Mouse (Mus musculus) testis, adult 2 months (tissue): ENCODE data around the gene Hoxd12. TPM values are rescaled to one million over a fixed set of nuclear protein-coding genes. Genes with fewer than 3 reads are reported as not detected.

Experiments
- H3K27ac ChIP-seq: fragments of 200-500 bp; 2 replicates; pipeline ENCODE4 v1.5.1; 2012; ENCODE audit warnings: low read depth, low read length; ENCODE audit not compliant: control insufficient read depth, insufficient read depth
- H3K27me3 ChIP-seq: fragments of 200-500 bp; 2 replicates; pipeline ENCODE4 v1.6.1; 2012; ENCODE audit warnings: mild to moderate bottlenecking, low read length, moderate library complexity; ENCODE audit not compliant: control insufficient read depth, insufficient read depth
- H3K36me3 ChIP-seq: fragments of 200-500 bp; 2 replicates; pipeline ENCODE4 v1.6.1; 2012; ENCODE audit warnings: mild to moderate bottlenecking, low read length; ENCODE audit not compliant: control insufficient read depth, insufficient read depth
- H3K4me1 ChIP-seq: fragments of 200-500 bp; 2 replicates; pipeline ENCODE4 v1.6.1; 2012; ENCODE audit warnings: low read length; ENCODE audit not compliant: control insufficient read depth, insufficient read depth
- H3K4me3 ChIP-seq: fragments of 200-500 bp; 2 replicates; pipeline ENCODE4 v1.5.1; 2012; ENCODE audit warnings: low read depth, mild to moderate bottlenecking, low read length, moderate library complexity, mixed read lengths; ENCODE audit not compliant: control insufficient read depth
- CTCF ChIP-seq: fragments of 200-500 bp; IDR thresholded peaks from 2 replicates; pipeline ENCODE4 v1.5.1; 2012; ENCODE audit warnings: low read depth, mild to moderate bottlenecking, inconsistent platforms, low read length, moderate library complexity; ENCODE audit not compliant: control insufficient read depth, insufficient read depth, insufficient replicate concordance
- POLR2A ChIP-seq: fragments of 200-500 bp; IDR thresholded peaks from 2 replicates; pipeline ENCODE4 v1.6.1; 2012; ENCODE audit warnings: low read depth, mild to moderate bottlenecking, inconsistent platforms, low read length, moderate library complexity; ENCODE audit not compliant: control insufficient read depth
- polyA plus RNA-seq: library from polyadenylated mRNA; depleted of rRNA; stranded (reverse); fragments of >200 nt; gene quantifications from 2 replicates; pipeline ENCODE4 v1.2.3, GENCODE M21; 2012

Hoxd12 gene
- polyA plus RNA-seq, 1 experiment, result not detected

- H3K27ac ChIP-seq, result no peak within 1 kb of the TSS
- H3K27me3 ChIP-seq, result peaks cover 15% of the 10 kb centered on the region
- TF ChIP-seq CTCF (no peak), POLR2A (no peak)
- H3K4me3 ChIP-seq, result peak within 1 kb of the TSS; percentile 57
- H3K4me1 ChIP-seq, result peaks cover 12% of the 10 kb centered on the region
- no peaks in the 10 kb centered on the region for H3K36me3 ChIP-seq
Measured at GRCm38 (mm10) chr2:74667842-74668357, 6.9 kb upstream of the Hoxd12 start, which contains the start of gene Hoxd13. TSS of gene Hoxd13 (plus strand) at chr2:74668310.

GRCm38 (mm10) chr2:74668370-74669229, 6.2 kb upstream of the Hoxd12 start:
- TF ChIP-seq CTCF, result no peak
- no peak for TF ChIP-seq POLR2A
- peaks cover 13% of the 10 kb centered on the region for H3K27me3 ChIP-seq
- peak overlapping the region; percentile 57 for H3K4me3 ChIP-seq
- H3K4me1 ChIP-seq, result peaks cover 12% of the 10 kb centered on the region
- no peaks in the 10 kb centered on the region for H3K36me3 ChIP-seq
- no peak overlapping the region for H3K27ac ChIP-seq

- peaks cover 12% of the 10 kb centered on the region for H3K4me1 ChIP-seq
- TF ChIP-seq POLR2A, result no peak
- no peak overlapping the region for H3K27ac ChIP-seq
- no peaks in the 10 kb centered on the region for H3K36me3 ChIP-seq
- H3K27me3 ChIP-seq, result peaks cover 14% of the 10 kb centered on the region
- no peak overlapping the region for H3K4me3 ChIP-seq
Measured at GRCm38 (mm10) chr2:74669230-74669578, 5.6 kb upstream of the Hoxd12 start.

GRCm38 (mm10) chr2:74669650-74670235, 5.1 kb upstream of the Hoxd12 start:
- H3K36me3 ChIP-seq, result no peaks in the 10 kb centered on the region
- TF ChIP-seq CTCF, result no peak
- no peak for TF ChIP-seq POLR2A
- H3K4me1 ChIP-seq, result peaks cover 12% of the 10 kb centered on the region
- H3K4me3 ChIP-seq, result no peak overlapping the region
- no peak overlapping the region for H3K27ac ChIP-seq
- peaks cover 14% of the 10 kb centered on the region for H3K27me3 ChIP-seq

- Histone ChIP-seq H3K27me3 (peaks cover 17% of the 10 kb centered on the region), H3K27ac (no peak overlapping the region), H3K4me3 (no peak overlapping the region), H3K4me1 (peaks cover 18% of the 10 kb centered on the region), H3K36me3 (no peaks in the 10 kb centered on the region)
- no peak for TF ChIP-seq CTCF
- TF ChIP-seq POLR2A, result no peak
Measured at GRCm38 (mm10) chr2:74670632-74671188, 4.1 kb upstream of the Hoxd12 start.

GRCm38 (mm10) chr2:74671847-74672246, 3.0 kb upstream of the Hoxd12 start:
- Histone ChIP-seq H3K4me3 (no peak overlapping the region), H3K27me3 (peaks cover 15% of the 10 kb centered on the region), H3K27ac (no peak overlapping the region), H3K36me3 (no peaks in the 10 kb centered on the region), H3K4me1 (peaks cover 18% of the 10 kb centered on the region)
- TF ChIP-seq POLR2A, result no peak
- TF ChIP-seq CTCF, result no peak
